Mouse (Mus musculus) ES-E14 (cell line): ENCODE measurements at regions not wholly inside any gene's neighbourhood (a gene's known extent, or its start where the extent isn't known, plus 50 kb on each side); places are given as distances from the start of the nearest gene placed in this dataset.

Experiments
- DNase-seq: peaks from one replicate; pipeline ENCODE4 v3.0.0-alpha.2; 2013; ENCODE audit warnings: low read depth, low spot score
- H3K27ac ChIP-seq: 2 replicates; pipeline ENCODE4 v1.5.1; 2012; ENCODE audit warnings: low read depth, mild to moderate bottlenecking, low read length, moderate library complexity, mixed read lengths; ENCODE audit not compliant: poor library complexity, insufficient read depth, severe bottlenecking
- H3K36me3 ChIP-seq: 2 replicates; pipeline ENCODE4 v1.6.1; 2012; ENCODE audit warnings: mild to moderate bottlenecking, low read length, moderate library complexity, mixed read lengths; ENCODE audit not compliant: control insufficient read depth, poor library complexity, insufficient read depth, severe bottlenecking
- H3K4me1 ChIP-seq, 2 experiments: fragments of 150-350 bp in 1 of 2; sonication (generic) in 1 of 2; 2 replicates each; pipeline ENCODE4 v1.6.1; 2012; ENCODE audit warnings: low read length in 2 of 2, mild to moderate bottlenecking in 1 of 2, mixed read lengths in 1 of 2; ENCODE audit not compliant: control insufficient read depth in 2 of 2, insufficient read depth in 2 of 2, poor library complexity in 1 of 2
- H3K4me3 ChIP-seq, 2 experiments: fragments of 150-350 bp in 1 of 2; sonication (generic) in 1 of 2; 2 replicates each; pipeline ENCODE4 v1.5.1; 2012; ENCODE audit warnings: low read length in 2 of 2, low read depth in 1 of 2, mild to moderate bottlenecking in 1 of 2, mixed read lengths in 1 of 2; ENCODE audit not compliant: insufficient read depth in 1 of 2, poor library complexity in 1 of 2, severe bottlenecking in 1 of 2
- H3K9ac ChIP-seq: 2 replicates; pipeline ENCODE4 v1.6.1; 2012; ENCODE audit warnings: low read depth, mild to moderate bottlenecking, low read length, mixed read lengths; ENCODE audit not compliant: poor library complexity, insufficient read depth, severe bottlenecking
- H3K9me3 ChIP-seq: fragments of 150-350 bp; sonication (generic); 2 replicates; pipeline ENCODE4 v1.6.1; 2012; ENCODE audit warnings: low read depth, mild to moderate bottlenecking, low read length; ENCODE audit not compliant: control insufficient read depth, insufficient read depth
- CHD2 ChIP-seq: IDR thresholded peaks from 2 replicates; pipeline ENCODE4 v1.6.1; 2014; ENCODE audit warnings: mild to moderate bottlenecking, low read depth, low read length, inconsistent platforms
- HCFC1 ChIP-seq: IDR thresholded peaks from 2 replicates; pipeline ENCODE4 v1.6.1; 2012; ENCODE audit warnings: low read length, inconsistent platforms, borderline replicate concordance; ENCODE audit not compliant: insufficient read depth
- MAFK ChIP-seq: IDR thresholded peaks from 2 replicates; pipeline ENCODE4 v1.6.1; 2014; ENCODE audit warnings: mild to moderate bottlenecking, low read depth, low read length, inconsistent platforms; ENCODE audit not compliant: insufficient read depth
- ZC3H11A ChIP-seq: IDR thresholded peaks from 2 replicates; pipeline ENCODE4 v1.6.1; 2012; ENCODE audit warnings: low read depth, mild to moderate bottlenecking, inconsistent platforms, low read length, borderline replicate concordance
- ZNF384 ChIP-seq: IDR thresholded peaks from 2 replicates; pipeline ENCODE4 v1.6.1; 2012; ENCODE audit warnings: low read depth, low read length, inconsistent platforms
- in situ Hi-C, 2 experiments: fragments of 600-800 bp; cut with MboI; formaldehyde crosslinking; loops; one replicate each; pipeline ENCODE4 v1.15.1; 2025; ENCODE audit warnings: low sequenced_read_pairs in 2 of 2, inconsistent platforms in 1 of 2; ENCODE audit not compliant: unreplicated experiment in 2 of 2

- no peaks in the 10 kb centered on the region for H3K36me3 ChIP-seq
- H3K9me3 ChIP-seq = no peaks in the 10 kb centered on the region
- TF ChIP-seq CHD2 (no peak), HCFC1 (no peak), MAFK (no peak), ZNF384 (no peak), ZC3H11A (no peak)
- no peak for DNase-seq
- H3K9ac ChIP-seq = no peak overlapping the region
- no peak overlapping the region for H3K27ac ChIP-seq
- peaks cover 7 to 12% of the 10 kb centered on the region in 2 experiments; a peak in 2 of 4 replicates for H3K4me1 ChIP-seq
- in situ Hi-C loops = no loop called here
- no peak overlapping the region for H3K4me3 ChIP-seq
Measured at GRCm38 (mm10) chr14:67484533-67485448, 1475.8 kb upstream of the Gulo start.
